Mouse (Mus musculus) retina, postnatal 1 day (tissue): ENCODE measurements around the gene Timp4.
"Not testable (repeated sequence)": the region's sequence is repeated elsewhere in the genome, so short reads cannot be mapped to it uniquely, and the experiment has no call there.

Source experiments
- DNase-seq: peaks from one replicate; pipeline ENCODE4 v3.0.0-alpha.2; 2012

The Timp4 gene

DNA sequence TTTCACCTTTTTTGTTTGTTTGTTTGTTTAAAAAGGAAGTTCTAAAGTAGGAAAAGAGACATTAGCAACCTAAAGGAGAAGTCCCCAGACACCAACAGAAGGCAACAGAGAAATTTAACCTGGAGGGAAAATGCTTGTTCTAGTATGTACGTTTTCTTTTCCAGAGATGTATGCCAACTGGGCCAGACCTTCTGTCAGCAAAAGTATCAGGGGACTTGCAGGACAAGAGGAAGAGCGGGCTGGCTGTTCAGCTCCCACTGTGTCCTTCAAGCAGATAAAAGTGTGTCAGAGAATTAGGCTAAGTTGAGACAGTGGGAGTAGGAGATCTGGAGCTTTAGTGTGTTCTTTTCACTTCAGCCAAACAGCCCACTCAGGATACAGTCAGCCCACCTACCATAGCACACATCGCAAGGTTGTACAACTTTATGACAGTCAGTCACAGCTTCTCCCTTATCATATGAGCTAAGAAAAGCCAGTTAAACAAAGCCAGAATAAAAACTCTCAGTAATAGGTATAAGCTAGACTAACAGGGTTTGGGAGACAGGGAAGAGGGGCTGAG is 6.4 kb downstream of the Timp4 start:
- no peak for DNase-seq

DNA sequence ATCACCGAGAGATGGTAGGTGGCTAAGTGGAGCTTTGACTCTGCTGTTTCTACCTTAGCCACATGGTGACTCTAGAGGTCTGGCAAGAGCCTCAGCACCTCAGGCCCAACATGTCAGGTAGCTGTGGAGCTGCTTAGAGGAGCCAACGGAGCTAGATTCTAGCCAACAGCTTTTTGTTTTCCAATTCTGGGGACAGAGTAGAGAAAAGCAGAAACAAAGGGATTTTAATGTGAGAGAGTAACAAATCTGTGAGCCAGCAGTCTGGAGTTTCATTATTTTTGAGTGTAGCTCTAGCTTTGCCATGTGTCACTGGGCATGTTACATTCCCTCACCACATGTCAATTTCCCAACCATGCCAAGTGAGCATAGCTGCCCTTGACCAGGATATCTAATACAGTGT is 7.8 kb downstream of the Timp4 start:
- DNase-seq: no peak

DNA sequence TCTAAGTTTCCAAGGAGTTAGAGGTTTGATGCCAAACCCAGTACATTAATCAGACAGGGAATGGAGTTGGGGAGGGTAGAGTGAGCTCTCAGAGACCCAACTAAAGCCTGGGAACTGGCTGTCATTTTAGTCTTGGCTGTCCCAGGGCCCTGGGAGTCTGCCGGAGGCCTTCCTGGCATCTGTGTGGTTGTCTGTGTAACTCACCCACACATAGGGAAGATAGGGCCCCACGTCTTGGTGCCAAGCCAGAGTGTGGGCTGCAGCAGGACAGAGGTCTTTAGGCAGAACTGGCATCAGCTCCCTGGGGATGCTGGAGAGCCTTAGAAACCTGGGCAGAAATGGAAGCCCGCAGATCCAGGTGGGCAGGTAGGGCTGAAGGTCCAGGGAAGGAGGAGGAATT is 10.1 kb downstream of the Timp4 start:
- DNase-seq: no peak

DNA sequence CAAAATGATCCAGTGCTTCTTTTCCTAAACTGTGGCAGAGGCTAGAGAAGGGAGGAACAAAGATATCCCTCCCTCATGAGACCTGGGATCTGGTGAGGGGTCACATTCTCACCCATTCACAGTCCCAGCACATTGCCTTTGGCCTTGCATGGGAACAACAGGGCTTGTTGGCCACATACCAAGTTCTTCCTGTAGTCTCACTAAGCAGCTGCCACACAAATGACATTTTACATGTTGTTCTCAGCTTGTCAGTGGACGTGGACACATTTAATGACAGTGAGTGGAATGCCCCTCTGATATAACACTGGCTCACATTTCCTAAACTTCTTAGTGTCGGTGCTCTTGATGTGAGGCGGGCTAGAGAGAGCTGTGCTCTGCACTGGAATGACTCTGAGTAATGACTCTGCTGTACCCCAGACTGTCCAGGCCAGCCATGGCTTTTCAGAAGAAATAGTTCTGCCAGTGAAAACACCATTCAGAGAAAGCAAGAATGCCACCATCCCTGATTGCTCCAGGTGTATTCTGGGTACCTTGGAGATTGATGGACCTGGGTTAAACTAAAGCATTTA is 10.8 kb downstream of the Timp4 start:
- no peak for DNase-seq

DNA sequence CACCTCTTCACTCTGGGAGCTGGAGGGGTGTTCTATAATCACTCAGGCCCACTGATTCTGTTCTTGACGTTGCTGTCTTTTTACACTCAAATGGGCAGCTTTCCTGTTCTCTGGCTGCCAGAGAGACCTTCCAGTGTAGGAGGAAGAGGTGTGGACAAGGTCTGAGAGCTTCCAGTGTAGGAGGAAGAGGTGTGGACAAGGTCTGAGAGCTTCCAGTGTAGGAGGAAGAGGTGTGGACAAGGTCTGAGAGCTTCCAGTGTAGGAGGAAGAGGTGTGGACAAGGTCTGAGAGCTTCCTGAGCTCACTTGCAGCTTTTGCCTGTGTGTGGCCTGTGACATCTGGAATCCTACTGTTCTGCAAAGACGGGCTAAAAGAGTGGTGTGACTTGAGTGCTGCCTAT is 11.6 kb downstream of the Timp4 start:
- DNase-seq: not testable (repeated sequence)

DNA sequence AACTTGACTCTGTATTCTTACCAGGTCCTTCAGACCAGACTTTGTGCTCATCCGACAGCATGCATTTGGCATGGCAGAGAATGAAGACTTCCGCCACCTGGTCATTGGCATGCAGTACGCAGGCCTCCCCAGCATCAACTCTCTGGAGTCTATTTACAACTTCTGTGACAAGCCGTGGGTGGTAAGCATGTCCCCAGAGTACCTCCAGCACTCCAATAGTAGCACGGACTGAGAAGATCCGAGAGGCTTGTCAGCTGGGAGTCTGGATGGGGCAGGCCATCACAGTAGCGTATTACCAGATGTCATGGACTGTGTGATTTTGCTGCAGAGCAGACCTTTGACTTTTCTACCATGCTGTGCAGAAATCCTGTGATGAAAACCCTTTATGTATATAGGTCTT is 12.7 kb downstream of the Timp4 start:
- DNase-seq: no peak

DNA sequence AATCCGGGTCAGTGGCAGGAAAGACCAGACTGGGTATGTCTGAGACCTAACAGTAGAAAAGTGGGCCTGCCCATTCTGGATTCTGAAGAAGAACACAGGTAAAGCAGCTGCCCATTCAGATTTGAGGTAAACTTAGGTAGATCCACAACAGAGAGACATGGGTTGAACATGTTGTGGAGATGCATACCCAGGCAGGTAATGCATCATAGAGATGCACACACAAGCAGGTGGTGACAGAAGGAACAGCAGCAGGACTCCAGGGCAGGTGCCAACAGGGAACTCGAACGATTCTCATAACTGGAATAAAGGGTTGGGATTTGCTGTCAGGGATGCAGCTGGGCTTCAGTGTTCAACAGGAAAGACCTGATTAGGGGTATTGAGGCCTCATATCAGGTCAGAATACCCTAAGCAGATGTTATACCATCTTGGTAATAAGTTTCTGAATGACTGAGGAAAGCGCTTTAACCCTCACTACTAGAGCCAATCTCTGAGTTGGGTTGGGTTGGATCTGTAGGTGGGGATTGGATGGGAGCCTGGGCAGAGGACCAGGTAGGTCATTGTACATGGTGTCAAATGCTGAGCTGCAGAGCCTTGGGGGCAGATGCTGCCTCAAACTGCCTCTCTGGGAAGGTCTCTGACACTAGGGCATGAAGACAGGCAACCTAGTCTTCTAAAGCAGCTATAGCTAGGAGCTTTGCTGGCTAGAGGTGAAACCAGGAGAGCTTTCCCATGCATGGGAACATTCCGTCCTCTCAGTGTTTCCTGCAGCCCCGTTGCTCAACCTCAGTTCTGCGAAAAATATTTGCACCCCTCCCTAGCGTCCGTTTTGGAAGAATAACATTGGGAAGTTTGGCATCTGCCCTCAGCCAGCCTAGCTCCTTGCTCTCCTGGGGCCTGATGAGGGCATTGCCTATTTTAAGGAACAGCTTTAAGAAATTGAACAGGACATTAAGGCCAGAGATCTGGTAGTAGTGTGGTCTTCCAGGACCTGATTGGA is 13.7 kb downstream of the Timp4 start:
- DNase-seq: no peak

DNA sequence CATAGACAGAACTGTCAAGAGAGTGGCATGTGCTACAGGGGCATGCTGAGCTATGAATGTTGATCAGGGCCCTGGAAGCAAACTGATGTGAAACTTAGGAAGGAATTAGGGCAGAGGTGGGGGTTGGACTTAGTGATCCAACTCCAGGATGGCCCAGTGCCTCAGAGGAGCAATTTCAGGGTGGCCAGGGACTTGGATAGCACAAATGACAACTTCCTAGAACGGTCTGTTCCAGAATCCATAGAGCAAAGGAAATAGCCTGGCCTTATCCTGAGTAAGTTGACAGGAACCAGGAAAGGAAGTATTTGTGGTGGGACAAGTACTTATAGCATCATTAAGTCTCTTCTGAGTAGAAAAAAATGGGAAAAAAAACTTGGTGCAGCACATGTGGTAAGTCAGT is 19.4 kb downstream of the Timp4 start:
- no peak for DNase-seq

DNA sequence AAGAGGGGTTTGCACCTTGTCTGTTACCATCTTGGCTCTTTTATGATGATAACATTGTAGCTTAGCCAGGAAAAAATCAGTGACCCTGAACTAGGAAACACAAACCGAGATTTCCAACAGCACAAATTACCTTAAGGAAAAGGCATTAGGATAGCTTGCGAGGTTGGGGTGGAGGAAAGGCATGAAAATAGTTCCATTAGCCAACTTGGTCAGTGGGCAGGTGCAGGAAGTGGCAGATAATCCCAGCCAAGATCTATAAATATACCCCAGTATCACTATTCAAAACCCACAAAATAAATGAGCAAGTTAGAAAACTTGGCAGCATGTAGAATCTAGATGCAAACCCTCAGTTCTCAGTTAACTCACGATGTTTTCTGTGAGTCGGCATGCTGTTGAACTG is 20.2 kb downstream of the Timp4 start:
- DNase-seq: no peak

DNA sequence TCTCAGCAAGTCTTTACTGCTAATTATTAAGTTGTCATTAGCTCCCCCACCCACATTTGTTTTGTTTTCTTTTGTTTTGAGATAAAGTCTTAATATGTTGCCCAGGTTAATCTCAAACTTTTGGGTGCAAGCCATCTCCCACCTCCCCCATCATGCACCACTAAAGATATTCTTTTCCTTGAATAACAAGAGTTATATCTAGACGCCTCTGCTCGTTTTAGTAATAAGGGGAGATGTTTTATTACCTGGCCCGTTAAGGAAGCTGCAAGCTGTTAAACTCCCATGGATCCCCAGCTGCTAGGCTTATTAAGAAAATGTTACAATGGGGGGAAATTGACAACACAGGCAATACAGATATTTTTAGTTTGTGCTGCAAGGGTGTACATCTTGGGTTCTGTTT is 21.4 kb downstream of the Timp4 start:
- no peak for DNase-seq

DNA sequence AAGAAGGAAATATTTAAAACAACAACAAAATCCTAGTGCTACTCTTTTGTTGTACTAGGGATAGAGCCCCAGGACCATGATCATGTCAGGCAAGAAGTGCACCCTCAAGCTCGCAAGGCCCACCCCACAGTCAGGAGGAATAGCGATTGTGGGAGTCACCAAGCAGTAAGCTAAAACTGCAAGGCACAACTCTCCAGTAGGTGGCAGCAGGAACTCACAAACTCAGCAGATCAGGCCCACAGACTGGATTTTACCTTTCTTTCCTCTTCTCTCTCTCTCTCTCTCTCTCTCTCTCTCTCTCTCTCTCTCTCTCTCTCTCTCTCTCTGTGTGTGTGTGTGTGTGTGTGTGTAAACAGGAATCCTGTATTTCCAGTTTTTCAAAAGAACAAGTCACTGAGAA is 24.5 kb downstream of the Timp4 start:
- peak; percentile 86 for DNase-seq

DNA sequence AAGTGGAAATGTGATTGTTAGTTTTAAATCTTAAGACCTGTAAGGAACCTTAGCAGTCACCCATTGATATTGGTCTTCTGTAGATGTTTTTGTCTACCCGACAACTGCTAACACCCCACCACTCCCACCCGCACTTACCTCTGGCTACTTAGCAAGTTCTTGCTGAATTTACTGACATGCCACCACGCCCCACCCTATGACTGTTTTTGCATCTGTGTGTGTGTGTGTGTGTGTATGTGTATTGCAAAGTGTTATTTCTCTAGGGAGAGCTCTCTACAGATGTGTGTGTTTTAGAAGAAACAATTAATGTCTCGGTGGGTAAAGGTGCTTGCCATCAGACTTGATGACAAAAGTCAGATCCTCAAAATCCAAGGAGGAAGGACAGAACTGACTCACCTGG is 25.0 kb downstream of the Timp4 start, which contains the start of gene Gm17482:
Gene Gm17482, plus strand, starts transcription at position 301 of the 400 bp plus-strand sequence.
- DNase-seq: no peak

DNA sequence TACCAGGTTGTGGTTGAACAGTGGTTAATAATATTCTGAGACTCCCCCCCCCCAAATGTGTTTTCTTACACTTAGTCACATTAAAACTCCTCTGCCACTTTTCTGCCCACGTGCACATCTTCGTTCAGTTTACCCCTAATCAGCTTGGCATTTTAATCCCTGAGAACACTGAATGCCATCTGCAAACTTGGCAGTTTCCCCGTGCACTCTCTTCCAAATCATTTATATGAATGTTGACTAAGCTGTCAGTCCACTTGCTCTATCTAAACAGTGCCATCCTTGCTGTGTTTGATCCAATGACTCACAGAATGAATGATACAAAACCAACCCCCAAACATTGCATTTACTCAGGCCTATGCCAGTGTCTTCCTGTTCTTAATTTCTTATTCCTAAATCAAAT is 26.5 kb downstream of the Timp4 start:
- no peak for DNase-seq

DNA sequence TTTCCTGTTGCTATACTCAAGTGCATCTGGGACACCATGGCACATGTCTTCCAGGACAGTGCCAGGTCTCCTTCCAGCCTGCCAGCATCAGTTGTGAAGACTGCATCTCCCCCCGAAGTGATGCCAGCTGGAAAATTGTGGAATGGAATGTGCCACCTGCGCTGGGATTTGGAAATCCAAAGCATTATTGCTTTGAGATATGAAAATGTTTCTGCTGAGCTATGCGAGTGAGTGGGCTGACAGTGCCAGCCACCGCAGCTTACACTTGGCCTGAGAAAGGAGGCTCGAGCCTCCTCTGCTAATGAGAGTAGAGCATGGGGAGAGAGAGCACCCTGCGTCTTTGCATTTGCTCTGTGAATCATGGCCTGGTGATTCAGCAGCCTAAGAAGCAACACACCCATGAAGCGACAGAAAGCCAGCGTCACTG is 30.8 kb downstream of the Timp4 start:
- no peak for DNase-seq

DNA sequence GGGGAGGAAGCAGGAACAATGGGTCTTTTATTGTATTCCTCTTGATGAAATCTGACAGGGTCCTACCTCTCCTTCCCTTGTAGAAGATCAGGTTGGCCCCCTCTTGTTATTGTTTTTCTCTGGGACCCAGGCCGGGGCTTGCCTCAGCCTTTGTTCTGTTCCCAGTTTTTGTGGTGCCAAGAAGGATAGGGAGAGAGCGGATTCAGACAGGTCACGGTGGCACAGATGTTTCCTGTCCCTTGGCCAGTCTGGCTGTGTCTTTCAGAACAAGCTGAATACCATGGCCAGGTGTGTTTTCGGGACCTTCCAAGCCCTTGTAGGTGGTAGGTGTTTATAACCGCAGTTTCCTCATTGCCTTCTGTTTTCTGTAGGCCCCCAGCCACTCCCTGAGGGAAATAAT is 38.9 kb downstream of the Timp4 start:
- DNase-seq: peak; percentile 30

DNA sequence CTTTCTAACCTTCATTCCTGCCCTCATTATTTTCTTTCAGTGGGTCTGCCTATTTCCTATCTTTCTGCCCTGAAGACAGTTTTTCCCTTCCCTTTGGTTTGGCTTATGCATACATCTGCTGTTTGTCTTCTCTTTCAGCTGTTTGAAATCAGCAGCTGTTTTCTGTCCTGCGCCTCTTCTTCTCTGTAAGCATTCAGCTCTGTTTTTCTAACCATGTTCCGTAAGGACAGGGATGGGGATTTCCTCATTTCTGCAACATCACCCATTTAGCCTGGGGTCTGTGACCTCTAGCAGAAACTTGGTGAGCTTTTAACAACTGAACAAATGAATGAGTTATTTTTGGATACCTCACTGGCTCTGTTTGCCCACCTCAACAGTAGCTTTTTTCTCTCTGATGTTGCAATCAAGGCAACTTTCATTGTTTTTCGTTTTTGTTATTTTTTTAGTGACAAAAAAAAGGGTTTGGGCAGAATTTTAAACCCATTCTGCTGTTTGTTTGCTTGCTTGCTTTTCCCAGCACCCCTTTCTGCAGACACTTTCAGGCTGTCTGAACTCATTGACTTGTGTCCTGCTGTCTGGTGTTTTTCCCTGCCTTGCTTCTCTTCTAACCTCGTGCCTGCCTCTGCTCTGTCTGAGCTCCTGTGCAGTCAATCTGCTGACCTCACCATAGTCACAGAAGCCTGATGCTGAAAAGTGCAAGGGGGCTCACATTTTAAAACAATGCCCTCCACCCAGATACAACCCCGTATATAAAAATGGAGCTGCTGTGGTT is 39.7 kb downstream of the Timp4 start:
- DNase-seq: no peak

DNA sequence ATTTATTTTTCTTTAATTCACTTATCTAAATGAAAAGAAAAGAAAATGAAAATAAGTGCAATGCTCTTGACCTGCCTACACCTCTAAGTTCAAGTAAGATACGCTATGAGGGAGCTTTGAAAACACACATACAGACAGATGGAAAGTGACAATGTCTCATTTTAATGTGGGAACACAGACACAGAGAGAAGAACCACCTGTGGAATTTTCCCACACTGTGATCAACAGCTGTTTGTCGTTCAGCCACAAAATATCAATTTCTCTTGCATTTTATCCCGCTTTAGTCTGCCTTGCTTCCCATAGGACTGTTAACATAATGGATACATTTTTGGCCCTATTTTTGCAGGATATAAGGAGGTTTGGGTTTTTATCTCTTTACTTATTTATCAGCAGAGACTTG is 41.2 kb downstream of the Timp4 start:
- DNase-seq: no peak

DNA sequence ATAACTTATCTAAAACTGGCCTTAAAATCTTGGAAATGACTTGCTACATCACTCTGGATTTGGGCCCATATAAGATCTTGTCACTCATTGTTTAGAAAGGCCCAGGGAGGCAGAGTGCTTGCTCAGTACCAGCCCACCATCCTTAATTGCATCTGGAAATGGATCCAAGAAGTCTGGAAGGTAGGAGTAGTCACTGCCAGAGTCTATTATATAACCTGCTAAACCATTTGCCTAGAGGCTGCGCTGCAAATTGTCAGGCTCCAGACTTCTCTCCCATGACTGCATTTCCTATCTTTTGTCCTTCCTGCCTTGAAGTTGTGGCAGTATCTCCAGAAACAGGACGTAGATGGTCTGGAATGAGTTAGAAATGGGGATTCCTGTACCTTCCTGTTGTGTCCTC is 41.8 kb downstream of the Timp4 start:
- DNase-seq: no peak

DNA sequence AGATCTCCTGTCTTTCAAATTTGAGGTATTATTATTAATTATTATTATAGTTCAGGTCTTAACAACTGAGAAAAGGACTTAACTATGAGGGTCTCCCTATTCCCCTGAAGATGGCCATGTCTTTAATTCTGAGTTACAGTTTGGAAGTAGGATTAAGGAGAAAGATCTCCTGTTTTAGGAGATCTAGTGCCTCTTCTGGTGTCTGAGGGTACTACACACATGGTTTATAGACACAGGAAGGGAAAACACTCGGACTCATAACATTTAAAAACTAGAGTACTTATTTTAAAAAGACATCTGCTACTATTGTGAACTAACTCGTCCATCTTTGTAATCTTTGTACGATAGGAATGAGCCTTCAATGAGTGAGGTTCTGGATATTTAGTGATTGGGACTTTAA is 49.0 kb downstream of the Timp4 start:
- DNase-seq: peak; percentile 24

DNA sequence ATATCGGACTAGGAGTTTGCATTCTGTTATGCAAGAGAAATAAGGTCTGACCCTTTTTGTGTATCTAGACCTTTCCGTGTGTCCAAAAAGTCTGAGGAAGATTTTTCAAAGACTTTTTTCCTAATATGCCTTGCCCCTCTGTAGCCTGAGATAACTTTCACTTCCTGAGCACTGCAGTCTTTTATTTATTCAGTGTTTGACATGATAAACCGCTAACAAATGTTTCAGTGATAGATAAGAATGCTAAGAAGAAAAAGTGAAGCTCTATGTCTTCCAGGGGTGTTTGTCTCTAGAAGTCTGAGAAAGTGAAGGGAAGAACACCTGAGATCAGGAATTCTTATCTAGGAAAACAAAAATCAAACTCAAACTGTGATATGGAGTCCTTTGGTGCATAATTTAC is 51.3 kb downstream of the Timp4 start:
- DNase-seq: no peak
